Mouse (Mus musculus): ENCODE data around the gene Fitm1. TPM values are rescaled to one million over a fixed set of nuclear protein-coding genes. Genes with fewer than 3 reads are reported as not detected.
A peak's percentile ranks its signal among the peaks of the same experiment; 100 is the strongest.

The Fitm1 gene
- total and polyA plus RNA-seq, 3 experiments: 0.07 TPM; not detected in 2

DNA sequence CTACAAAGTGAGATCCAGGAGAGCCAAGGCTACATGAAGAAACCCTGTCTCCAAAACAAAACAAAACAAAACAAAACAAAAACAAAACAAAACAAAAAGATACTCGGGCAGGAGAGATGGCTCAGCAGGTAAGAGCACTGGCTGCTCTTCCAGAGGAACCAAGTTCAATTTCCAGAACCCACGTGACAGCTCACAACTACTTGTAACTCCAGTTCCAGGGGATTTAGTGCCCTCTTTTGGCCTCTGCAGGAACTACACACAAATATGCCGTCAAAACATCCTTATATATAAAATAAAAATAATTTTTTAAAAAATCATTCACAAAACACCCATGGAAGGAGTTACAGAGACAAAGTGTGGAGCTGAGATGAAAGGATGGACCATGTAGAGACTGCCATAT lies 47.5 kb upstream of the Fitm1 start (continued):
- TF ChIP-seq GABPA (IDR thresholded peaks at IDR 0.05; ENCODE audit: low read depth, low read length) (no peak), MEF2A (IDR thresholded peaks at IDR 0.05; ENCODE audit: extremely low read depth, insufficient replicate concordance, low read depth, low read length, poor library complexity, severe bottlenecking) (no peak), USF2 (IDR thresholded peaks at IDR 0.05; ENCODE audit: borderline replicate concordance in 1 of 2, insufficient read depth in 1 of 2, low read depth in 1 of 2, low read length in 2 of 2) (peak; percentile 29 to 77; a peak in 2 of 4 replicates), ELF1 (IDR thresholded peaks at IDR 0.05; ENCODE audit: low read depth, low read length) (no peak), RCOR1 (IDR thresholded peaks at IDR 0.05; ENCODE audit: low read depth, low read length) (no peak), MXI1 (IDR thresholded peaks at IDR 0.05; ENCODE audit: low read depth, low read length) (no peak), SIN3A (IDR thresholded peaks at IDR 0.05; ENCODE audit: low read length) (0 out of 2 replicates have a peak, but pooled peaks have one; percentile 33), HCFC1 (IDR thresholded peaks at IDR 0.05; ENCODE audit: low read depth, low read length) (0 out of 2 replicates have a peak, but pooled peaks have one; percentile 17), RAD21 (IDR thresholded peaks at IDR 0.05; ENCODE audit: low read depth, low read length) (peak; percentile 77), TBP (IDR thresholded peaks at IDR 0.05; ENCODE audit: low read depth, low read length) (no peak), UBTF (IDR thresholded peaks at IDR 0.05; ENCODE audit: borderline replicate concordance, insufficient read depth, low read depth, low read length) (no peak), EP300 (IDR thresholded peaks at IDR 0.05; ENCODE audit: low read depth in 1 of 2, low read length in 2 of 2) (no peak), TCF12 (IDR thresholded peaks at IDR 0.05; ENCODE audit: low read depth, low read length) (no peak), ZKSCAN1 (IDR thresholded peaks at IDR 0.05; ENCODE audit: low read depth, low read length) (no peak), ETS1 (IDR thresholded peaks at IDR 0.05; ENCODE audit: low read depth, low read length) (no peak), ZC3H11A (IDR thresholded peaks at IDR 0.05; ENCODE audit: low read depth, low read length) (peak; percentile 53), USF1 (IDR thresholded peaks at IDR 0.05; ENCODE audit: low read depth, low read length) (peak; percentile 93)

- no peak overlapping the region for H3K4me3 ChIP-seq (ENCODE audit: control insufficient read depth in 1 of 2, insufficient read depth in 1 of 2, low read depth in 2 of 2, low read length in 2 of 2)
- H3K9ac ChIP-seq (ENCODE audit: control insufficient read depth, low read depth, low read length, poor library complexity, severe bottlenecking): no peak overlapping the region
- H3K36me3 ChIP-seq (ENCODE audit: control insufficient read depth in 1 of 2, insufficient read depth in 2 of 2, low read length in 2 of 2): peaks cover 0 to 8% of the 10 kb centered on the region in 2 experiments; a peak in 2 of 4 replicates
- H3K27me3 ChIP-seq (ENCODE audit: control insufficient read depth in 1 of 2, insufficient read depth in 2 of 2, low read length in 2 of 2): 0 out of 4 replicates have a peak, but pooled peaks cover 0 to under 1% of the 10 kb centered on the region in 2 experiments
- H3K27ac ChIP-seq (ENCODE audit: control insufficient read depth, low read depth, low read length): no peak overlapping the region
- TF ChIP-seq MEF2A (IDR thresholded peaks at IDR 0.05; ENCODE audit: extremely low read depth, insufficient replicate concordance, low read depth, low read length, poor library complexity, severe bottlenecking) (no peak), MAFK (IDR thresholded peaks at IDR 0.05; ENCODE audit: borderline replicate concordance, low read depth, low read length) (no peak), TBP (IDR thresholded peaks at IDR 0.05; ENCODE audit: low read depth, low read length) (no peak), SMC3 (IDR thresholded peaks at IDR 0.05; ENCODE audit: low read depth, low read length) (peak; percentile 67), RAD21 (IDR thresholded peaks at IDR 0.05; ENCODE audit: low read depth, low read length) (peak; percentile 39), ZC3H11A (IDR thresholded peaks at IDR 0.05; ENCODE audit: low read depth, low read length) (peak; percentile 29), CTCF (IDR thresholded peaks at IDR 0.05 in 2 of 3, conservative IDR thresholded peaks at IDR 0.05 in 1 of 3; ENCODE audit: control insufficient read depth in 1 of 3, insufficient read depth in 1 of 3, low read depth in 2 of 3, low read length in 3 of 3, poor library complexity in 1 of 3, severe bottlenecking in 1 of 3) (peak; percentile 75 to 85 (median 79)), MYC (IDR thresholded peaks at IDR 0.05; ENCODE audit: low read depth, low read length) (no peak)
- peak; percentile 53 for DNase-seq (ENCODE audit: low read depth, low spot score)
- no peaks in the 10 kb centered on the region for H3K9me3 ChIP-seq (replicated peaks; ENCODE audit: insufficient read depth, low read length)
- peaks cover 10% of the 10 kb centered on the region for H3K79me2 ChIP-seq (ENCODE audit: control insufficient read depth, insufficient read depth, low read length, poor library complexity)
- H3K4me1 ChIP-seq (ENCODE audit: control insufficient read depth in 1 of 2, insufficient read depth in 2 of 2, low read length in 2 of 2): peaks cover 2 to 10% of the 10 kb centered on the region in 2 experiments; a peak in 3 of 4 replicates
Observed at GRCm38 (mm10) chr14:55536116-55536745, 39.2 kb upstream of the Fitm1 start.

All from MEL (cell line).